Mouse (Mus musculus): ENCODE data around the gene Pi4k2a. TPM values are rescaled to one million over a fixed set of nuclear protein-coding genes. Genes with fewer than 3 reads are reported as not detected.

Pi4k2a gene
- polyA plus RNA-seq, 1 experiment: 21.6 TPM

DNA sequence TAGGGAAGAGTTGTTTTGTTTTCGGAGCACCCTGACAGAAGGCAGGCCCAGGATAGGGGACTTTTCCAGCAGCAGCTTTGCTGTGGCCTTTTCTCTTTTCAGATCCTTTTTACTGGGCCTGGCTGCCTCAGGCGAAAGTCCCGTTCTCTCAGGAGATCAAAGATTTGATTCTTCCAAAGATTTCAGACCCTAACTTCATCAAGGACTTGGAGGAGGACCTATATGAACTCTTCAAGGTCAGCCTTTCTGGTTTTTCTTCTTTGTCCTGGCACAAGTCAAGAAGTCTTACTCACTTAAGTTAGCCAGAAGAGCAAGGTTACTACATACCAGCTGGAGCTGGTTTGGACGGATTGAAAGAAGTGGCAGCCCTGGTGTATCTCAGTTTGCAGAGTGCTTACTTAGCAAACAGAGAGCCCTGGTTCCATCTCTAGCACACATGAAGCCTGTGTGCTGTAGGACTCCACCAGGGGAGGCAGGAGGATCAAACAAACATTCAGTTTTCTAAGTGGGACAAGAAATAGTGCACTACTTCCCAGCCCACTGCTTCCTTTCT lies 25.6 kb downstream of the Pi4k2a start:
- Histone ChIP-seq H3K27ac (replicated peaks; ENCODE audit: low read depth, low read length) (no peak overlapping the region), H3K4me1 (ENCODE audit: control insufficient read depth, insufficient read depth, insufficient read length, low read length) (0 out of 2 replicates have a peak, but pooled peaks cover 2% of the 10 kb centered on the region), H3K4me3 (ENCODE audit: insufficient read depth, low read depth, low read length) (no peak overlapping the region)

DNA sequence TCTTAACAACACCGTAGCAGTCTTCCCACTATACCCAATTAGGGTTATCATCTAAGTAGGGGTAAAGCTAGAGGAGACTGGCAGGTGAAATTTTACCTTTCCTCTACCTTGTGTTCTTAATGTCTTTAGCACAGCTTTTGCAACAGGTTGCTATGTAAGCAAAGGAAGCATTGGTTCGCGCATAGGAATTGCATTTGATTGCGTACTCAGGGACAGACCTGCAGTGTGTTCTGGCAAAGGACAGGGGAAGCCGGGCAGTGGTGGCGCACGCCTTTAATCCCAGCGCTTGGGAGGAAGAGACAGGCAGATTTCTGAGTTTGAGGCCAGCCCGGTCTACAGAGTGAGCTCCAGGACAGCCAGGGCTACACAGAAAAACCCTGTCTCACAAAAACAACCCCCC lies 27.9 kb downstream of the Pi4k2a start:
- Histone ChIP-seq H3K27ac (replicated peaks; ENCODE audit: low read depth, low read length) (no peak overlapping the region), H3K4me1 (ENCODE audit: control insufficient read depth, insufficient read depth, insufficient read length, low read length) (no peaks in the 10 kb centered on the region), H3K4me3 (ENCODE audit: insufficient read depth, low read depth, low read length) (no peak overlapping the region)

GRCm38 (mm10) chr19:42118596-42118995 lies 28.3 kb downstream of the Pi4k2a start:
- H3K4me1 ChIP-seq (ENCODE audit: control insufficient read depth, insufficient read depth, insufficient read length, low read length): no peaks in the 10 kb centered on the region
- no peak overlapping the region for H3K4me3 ChIP-seq (ENCODE audit: insufficient read depth, low read depth, low read length)
- H3K27ac ChIP-seq (replicated peaks; ENCODE audit: low read depth, low read length): no peak overlapping the region

DNA sequence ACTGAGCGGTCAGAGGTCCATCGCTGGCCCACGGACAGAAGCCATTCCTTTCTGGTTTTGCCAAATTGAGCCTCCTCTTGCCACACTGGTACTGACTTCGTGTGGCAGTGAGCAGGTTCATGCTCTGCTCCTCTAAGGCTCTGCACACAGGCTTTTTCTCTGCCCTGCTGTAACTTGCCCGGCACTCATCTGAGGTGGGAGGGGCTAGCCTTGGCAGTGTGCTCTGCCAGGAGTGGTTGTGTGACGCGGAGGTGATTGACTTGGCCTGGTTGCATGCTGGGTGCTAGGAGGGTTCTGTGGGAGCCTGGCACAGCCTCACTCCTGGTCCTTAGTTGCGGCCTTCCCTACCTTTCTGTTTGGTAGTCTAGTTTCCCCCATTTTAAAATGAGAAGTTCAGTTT lies 30.2 kb downstream of the Pi4k2a start:
- no peak overlapping the region for H3K4me3 ChIP-seq (ENCODE audit: insufficient read depth, low read depth, low read length)
- H3K27ac ChIP-seq (replicated peaks; ENCODE audit: low read depth, low read length): no peak overlapping the region
- H3K4me1 ChIP-seq (ENCODE audit: control insufficient read depth, insufficient read depth, insufficient read length, low read length): no peaks in the 10 kb centered on the region

- H3K4me3 ChIP-seq (ENCODE audit: insufficient read depth, low read depth, low read length): no peak overlapping the region
- H3K27ac ChIP-seq (replicated peaks; ENCODE audit: low read depth, low read length): no peak overlapping the region
Observed at GRCm38 (mm10) chr19:42124684-42125083, 34.4 kb downstream of the Pi4k2a start.

GRCm38 (mm10) chr19:42125501-42126218 lies 35.4 kb downstream of the Pi4k2a start:
- H3K4me1 ChIP-seq (ENCODE audit: control insufficient read depth, insufficient read depth, insufficient read length, low read length): peaks cover 4% of the 10 kb centered on the region; the same call in 1 of the 2 replicates
- no peak overlapping the region for H3K4me3 ChIP-seq (ENCODE audit: insufficient read depth, low read depth, low read length)
- no peak overlapping the region for H3K27ac ChIP-seq (replicated peaks; ENCODE audit: low read depth, low read length)

More at GRCm38 (mm10) chr19:42124684-42125083, 34.4 kb downstream of the Pi4k2a start:
- H3K4me1 ChIP-seq (ENCODE audit: control insufficient read depth, insufficient read depth, insufficient read length, low read length): peaks cover 4% of the 10 kb centered on the region; the same call in 1 of the 2 replicates

DNA sequence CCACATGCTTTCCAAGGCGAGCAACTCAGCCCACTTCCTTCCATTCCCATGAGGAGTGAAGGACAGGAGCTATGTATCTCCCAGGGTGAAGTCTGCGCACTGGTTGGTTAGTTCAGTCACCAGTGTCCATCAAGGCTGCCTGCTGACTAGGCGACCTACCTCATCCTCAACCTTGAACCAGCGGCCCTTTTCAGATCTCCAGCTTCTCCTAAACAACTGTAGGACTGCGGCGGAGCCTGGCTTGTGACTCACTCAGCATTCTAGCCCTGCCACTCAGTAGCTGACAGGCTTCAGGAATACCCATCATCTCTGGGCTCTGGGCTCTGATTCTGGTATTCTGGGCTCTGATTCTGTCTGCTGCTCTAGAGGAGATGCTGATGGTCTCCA lies 35.9 kb downstream of the Pi4k2a start:
- H3K4me3 ChIP-seq (ENCODE audit: insufficient read depth, low read depth, low read length): no peak overlapping the region
- peaks cover 6% of the 10 kb centered on the region; the same call in 1 of the 2 replicates for H3K4me1 ChIP-seq (ENCODE audit: control insufficient read depth, insufficient read depth, insufficient read length, low read length)
- H3K27ac ChIP-seq (replicated peaks; ENCODE audit: low read depth, low read length): no peak overlapping the region

DNA sequence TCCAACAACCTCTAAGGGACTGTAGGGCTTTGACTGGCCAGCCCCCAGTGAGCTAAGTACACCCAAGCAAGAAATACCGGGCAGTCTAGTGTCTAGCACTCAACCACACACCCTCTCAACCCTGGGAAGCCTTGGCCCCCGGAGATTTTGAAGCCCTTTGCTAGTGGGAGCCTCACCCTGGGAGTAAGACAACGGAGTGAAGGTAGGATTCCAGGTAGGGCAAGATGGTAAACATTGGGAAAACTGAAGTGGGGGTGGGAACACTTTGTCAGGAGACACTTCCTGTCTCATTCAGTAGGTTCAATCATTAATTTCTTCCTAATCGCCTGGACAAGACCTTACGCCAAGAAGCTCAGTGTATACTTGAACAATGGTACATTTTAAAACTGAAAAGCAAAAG lies 36.8 kb downstream of the Pi4k2a start:
- Histone ChIP-seq H3K4me3 (ENCODE audit: insufficient read depth, low read depth, low read length) (no peak overlapping the region), H3K4me1 (ENCODE audit: control insufficient read depth, insufficient read depth, insufficient read length, low read length) (peaks cover 6% of the 10 kb centered on the region; the same call in 1 of the 2 replicates), H3K27ac (replicated peaks; ENCODE audit: low read depth, low read length) (no peak overlapping the region)

GRCm38 (mm10) chr19:42128052-42128740 lies 37.9 kb downstream of the Pi4k2a start:
- H3K27ac ChIP-seq (replicated peaks; ENCODE audit: low read depth, low read length): peak overlapping the region; percentile 61; the same call in 1 of the 2 replicates
- H3K4me3 ChIP-seq (ENCODE audit: insufficient read depth, low read depth, low read length): peak overlapping the region; percentile 77
- H3K4me1 ChIP-seq (ENCODE audit: control insufficient read depth, insufficient read depth, insufficient read length, low read length): peaks cover 6% of the 10 kb centered on the region; the same call in 1 of the 2 replicates

DNA sequence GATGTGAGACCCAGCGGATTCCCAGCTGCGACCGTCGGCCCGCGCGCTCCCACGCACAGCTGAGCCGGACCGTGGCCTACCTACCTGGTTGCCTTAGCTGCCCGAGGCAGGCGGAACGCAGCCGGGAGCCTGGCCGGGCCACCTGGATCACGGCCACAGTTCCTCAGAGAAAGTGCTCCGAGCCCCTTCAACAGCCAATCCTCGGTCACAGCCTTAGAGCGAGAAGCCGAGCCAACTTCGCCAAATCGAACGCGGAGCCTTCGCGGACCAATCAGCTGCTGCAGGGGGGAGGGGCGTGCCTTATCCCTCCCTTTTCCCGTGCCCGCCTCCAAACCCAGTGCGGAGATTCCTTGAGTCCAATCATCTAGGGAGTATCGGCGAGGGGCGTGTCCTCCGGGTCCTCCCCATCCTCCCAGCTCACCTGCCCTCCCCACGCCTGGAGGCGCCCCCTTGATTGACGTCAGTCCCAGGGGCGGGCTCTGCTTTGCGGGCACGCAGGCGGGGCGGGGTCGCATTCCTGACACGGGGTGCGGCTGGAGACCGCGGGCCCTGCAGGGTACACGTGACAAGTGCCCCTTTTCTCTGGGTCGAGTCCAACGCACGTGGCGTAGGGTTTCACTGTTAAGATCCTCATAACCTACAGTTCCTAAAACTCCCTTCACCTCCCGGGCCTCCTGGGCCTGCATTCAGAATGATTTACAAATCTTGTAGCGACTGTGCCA lies 38.7 kb downstream of the Pi4k2a start, which contains the start of gene Avpi1:
Gene Avpi1 (minus strand): TSS at position 273 of the 722 bp plus-strand sequence.
- Histone ChIP-seq H3K4me1 (ENCODE audit: control insufficient read depth, insufficient read depth, insufficient read length, low read length) (peaks cover 6% of the 10 kb centered on the region; the same call in 1 of the 2 replicates), H3K4me3 (ENCODE audit: insufficient read depth, low read depth, low read length) (peak within 1 kb of the TSS; percentile 77), H3K27ac (replicated peaks; ENCODE audit: low read depth, low read length) (peak within 1 kb of the TSS; percentile 91)

DNA sequence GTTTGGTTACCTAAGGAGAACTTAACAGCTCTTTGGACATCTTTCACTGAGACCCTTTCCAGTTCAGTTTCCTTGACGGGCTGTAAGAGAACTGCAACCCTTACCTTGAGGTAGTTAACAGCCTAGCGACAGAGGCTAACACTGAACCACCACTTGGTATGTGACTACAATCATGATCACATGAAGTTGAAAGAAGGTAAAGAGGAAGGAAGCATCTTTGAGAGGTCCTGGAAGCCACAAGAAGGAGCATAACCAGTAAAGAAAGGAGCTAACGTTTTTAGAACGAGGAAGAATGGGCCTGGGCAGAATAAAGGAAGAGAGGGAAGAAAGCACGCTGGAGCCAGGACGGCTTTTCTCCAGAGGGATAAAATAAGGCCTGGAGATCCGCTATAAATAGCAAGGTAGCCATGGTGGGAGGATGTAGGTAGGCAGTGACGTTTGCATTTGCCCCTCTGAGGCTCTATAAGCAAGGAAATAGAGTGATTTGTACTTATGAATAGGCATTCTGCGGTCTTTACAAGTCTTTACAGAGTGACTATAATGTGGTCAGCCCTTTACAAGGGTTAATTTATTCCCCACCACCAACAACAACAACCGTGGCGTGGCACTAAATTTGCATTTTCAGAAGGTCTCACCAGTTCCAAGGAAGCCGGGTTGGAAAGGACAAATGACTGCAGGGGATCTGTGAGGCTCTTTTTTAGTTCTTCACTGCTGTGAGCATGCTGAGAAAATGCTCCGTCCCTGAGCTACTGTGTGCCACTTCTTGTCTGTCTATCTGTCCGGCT lies 39.4 kb downstream of the Pi4k2a start:
- Histone ChIP-seq H3K27ac (replicated peaks; ENCODE audit: low read depth, low read length) (peak overlapping the region; percentile 91), H3K4me1 (ENCODE audit: control insufficient read depth, insufficient read depth, insufficient read length, low read length) (peaks cover 6% of the 10 kb centered on the region; the same call in 1 of the 2 replicates), H3K4me3 (ENCODE audit: insufficient read depth, low read depth, low read length) (peak overlapping the region; percentile 77)

DNA sequence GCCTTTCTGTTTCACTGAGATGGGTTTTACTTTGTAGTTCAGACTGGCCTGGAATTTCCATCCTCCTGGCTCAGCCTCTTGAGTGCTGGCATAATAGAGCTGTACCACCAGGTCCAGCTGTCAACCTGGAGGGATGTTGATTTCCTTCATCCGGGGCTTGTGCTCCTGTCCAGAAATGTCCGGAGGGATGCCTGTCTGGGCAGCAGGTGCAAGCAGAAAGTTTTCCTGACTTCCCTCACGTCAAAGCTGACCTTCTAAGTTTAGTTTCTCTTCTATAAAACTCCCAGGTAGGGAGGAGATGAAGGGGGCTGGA lies 40.0 kb downstream of the Pi4k2a start:
- no peak overlapping the region for H3K4me3 ChIP-seq (ENCODE audit: insufficient read depth, low read depth, low read length)
- peaks cover 6% of the 10 kb centered on the region; the same call in 1 of the 2 replicates for H3K4me1 ChIP-seq (ENCODE audit: control insufficient read depth, insufficient read depth, insufficient read length, low read length)
- peak overlapping the region; percentile 91 for H3K27ac ChIP-seq (replicated peaks; ENCODE audit: low read depth, low read length)

DNA sequence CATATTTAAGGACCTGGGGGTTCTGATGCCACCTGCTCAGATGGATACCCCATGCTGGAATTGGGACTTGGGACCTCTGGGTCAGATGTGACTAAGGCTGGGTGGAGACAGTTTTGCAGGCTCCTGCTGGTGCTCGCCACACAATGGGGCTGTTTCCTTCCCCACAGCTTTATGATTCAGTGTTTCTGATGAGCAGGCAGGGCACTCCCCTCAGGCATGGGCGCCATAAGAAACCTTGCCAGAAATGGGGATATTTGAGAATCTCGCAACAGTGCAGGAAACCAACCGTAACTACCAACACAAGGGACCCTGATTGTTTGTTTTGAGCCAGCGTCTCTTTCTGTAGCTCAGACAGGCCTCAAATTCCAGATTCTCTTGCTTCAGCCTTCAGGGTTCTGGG lies 40.8 kb downstream of the Pi4k2a start:
- H3K4me3 ChIP-seq (ENCODE audit: insufficient read depth, low read depth, low read length): no peak overlapping the region
- H3K27ac ChIP-seq (replicated peaks; ENCODE audit: low read depth, low read length): peak overlapping the region; percentile 78
- H3K4me1 ChIP-seq (ENCODE audit: control insufficient read depth, insufficient read depth, insufficient read length, low read length): peaks cover 6% of the 10 kb centered on the region; the same call in 1 of the 2 replicates

GRCm38 (mm10) chr19:42135070-42135469 lies 44.8 kb downstream of the Pi4k2a start:
- Histone ChIP-seq H3K4me3 (ENCODE audit: insufficient read depth, low read depth, low read length) (no peak overlapping the region), H3K4me1 (ENCODE audit: control insufficient read depth, insufficient read depth, insufficient read length, low read length) (0 out of 2 replicates have a peak, but pooled peaks cover 3% of the 10 kb centered on the region), H3K27ac (replicated peaks; ENCODE audit: low read depth, low read length) (no peak overlapping the region)

Measured in brown adipose tissue, adult 24 weeks (tissue).